Comparison of ENCODE assay signal across 8 mouse cellular contexts in the genomic region with DNA sequence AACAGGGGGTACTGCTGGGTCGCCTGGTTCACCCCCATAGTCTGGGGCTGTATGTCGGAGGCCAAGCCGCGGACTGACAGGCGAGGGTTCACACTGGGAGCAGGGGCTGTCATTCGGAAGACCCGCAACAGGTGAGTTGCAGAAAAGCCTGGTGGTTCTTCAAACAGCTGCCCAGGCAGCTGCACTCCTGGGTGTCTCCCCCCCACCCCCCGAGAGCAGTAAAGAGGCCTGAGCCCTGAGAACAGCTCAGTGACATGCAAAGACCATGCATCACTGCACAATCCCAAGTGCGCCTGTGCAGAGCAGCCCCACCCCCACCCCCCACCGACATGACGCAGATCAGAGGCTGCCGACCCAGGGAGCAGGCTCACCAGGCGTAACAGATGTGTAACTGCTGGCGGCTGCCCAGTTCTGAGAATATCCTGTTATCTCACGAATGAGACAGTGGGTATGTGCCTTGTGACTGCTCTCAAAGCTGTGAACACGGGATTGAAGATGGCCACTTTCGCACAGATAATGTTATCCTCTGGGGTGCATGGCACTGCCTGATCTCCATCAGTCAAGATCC. TPM values are rescaled to one million over a fixed set of nuclear protein-coding genes. Genes with fewer than 3 reads are reported as not detected.
DNase-seq lines count a peak whose midpoint lies in the region; ATAC-seq and TF ChIP-seq lines count a peak whose summit lies in the region.

No protein-coding gene starts in this region.

- H3K4me2 ChIP-seq in heart, embryonic 14.5 days (ENCODE audit: low read length): peak overlapping the region; percentile 39
- no peak overlapping the region for H3K4me2 ChIP-seq in midbrain, postnatal 0 days (ENCODE audit: low read depth, low read length, poor library complexity, severe bottlenecking)

- H3K27ac ChIP-seq in heart, embryonic 14.5 days (replicated peaks in 1 of 2; ENCODE audit: control insufficient read depth in 1 of 2, insufficient read depth in 1 of 2, low read depth in 2 of 2, low read length in 2 of 2): peak overlapping the region; percentile 67 to 77
- H3K27ac ChIP-seq in midbrain, postnatal 0 days (ENCODE audit: low read depth, low read length): peak overlapping the region; percentile 47; the same call in 1 of the 2 replicates
- no peak overlapping the region for H3K27ac ChIP-seq in forebrain, embryonic 10.5 days

- no peak for TF ChIP-seq CTCF in midbrain, postnatal 0 days (IDR thresholded peaks at IDR 0.05)

- H3K4me3 ChIP-seq in heart, embryonic 14.5 days (ENCODE audit: control insufficient read depth in 1 of 2, insufficient read depth in 1 of 2, low read depth in 1 of 2, low read length in 2 of 2): no peak overlapping the region
- H3K4me3 ChIP-seq in midbrain, postnatal 0 days (ENCODE audit: low read depth, low read length): no peak overlapping the region
- H3K4me3 ChIP-seq in forebrain, embryonic 10.5 days: no peak overlapping the region

- DNase-seq in kidney, adult 18-20 months: peak; percentile 44
- no peak for DNase-seq in kidney, adult 11 months
- DNase-seq in ZHBTc4 (ENCODE audit: low read depth, low spot score): peak; percentile 66
- peak; percentile 69 to 78 for DNase-seq in kidney, postnatal 4 days
- DNase-seq in midbrain, postnatal 0 days (ENCODE audit: low spot score): peak; percentile 62
- DNase-seq in cerebellum, postnatal 10 days: no peak
- DNase-seq in forebrain, embryonic 10.5 days (ENCODE audit: extremely low spot score, low spot score): no peak

- H3K9me3 ChIP-seq in heart, embryonic 14.5 days (ENCODE audit: control insufficient read depth, low read length): no peaks in the 10 kb centered on the region
- no peaks in the 10 kb centered on the region for H3K9me3 ChIP-seq in midbrain, postnatal 0 days (ENCODE audit: low read length)
- H3K9me3 ChIP-seq in forebrain, embryonic 10.5 days: no peaks in the 10 kb centered on the region

- peaks cover 43% of the 10 kb centered on the region for H3K36me3 ChIP-seq in heart, embryonic 14.5 days (ENCODE audit: control insufficient read depth, insufficient read depth, low read length)
- peaks cover 47% of the 10 kb centered on the region for H3K36me3 ChIP-seq in midbrain, postnatal 0 days (ENCODE audit: insufficient read depth, low read length)
- H3K36me3 ChIP-seq in forebrain, embryonic 10.5 days (replicated peaks): peaks cover 58% of the 10 kb centered on the region

- ATAC-seq in heart, embryonic 14.5 days (ENCODE audit: insufficient number of reproducible peaks, insufficient read depth, low FRiP score, low read depth): peak; percentile 36
- ATAC-seq in midbrain, postnatal 0 days (ENCODE audit: low FRiP score): peak; percentile 36

- WGBS in heart, embryonic 14.5 days: 31% methylated on average over 17 of the region's 17 CpGs
- 32% methylated on average over 17 of the region's 17 CpGs for WGBS in midbrain, postnatal 0 days
- 50% methylated on average over 17 of the region's 17 CpGs for WGBS in forebrain, embryonic 10.5 days

- H3K27me3 ChIP-seq in heart, embryonic 14.5 days (ENCODE audit: control insufficient read depth, insufficient read depth, low read length): no peaks in the 10 kb centered on the region
- no peaks in the 10 kb centered on the region for H3K27me3 ChIP-seq in midbrain, postnatal 0 days (ENCODE audit: insufficient read depth, low read length)
- H3K27me3 ChIP-seq in forebrain, embryonic 10.5 days (ENCODE audit: poor library complexity, severe bottlenecking): peaks cover 8% of the 10 kb centered on the region

- no peak overlapping the region for H3K9ac ChIP-seq in heart, embryonic 14.5 days (ENCODE audit: low read length)
- H3K9ac ChIP-seq in midbrain, postnatal 0 days (replicated peaks; ENCODE audit: low read length, poor library complexity, severe bottlenecking): 0 out of 2 replicates have a peak overlapping the region, but pooled peaks have one; percentile 19

- peaks cover 15 to 22% of the 10 kb centered on the region in 2 experiments for H3K4me1 ChIP-seq in heart, embryonic 14.5 days (ENCODE audit: control insufficient read depth in 2 of 2, insufficient read depth in 2 of 2, low read length in 2 of 2)
- peaks cover 4% of the 10 kb centered on the region; the same call in 1 of the 2 replicates for H3K4me1 ChIP-seq in midbrain, postnatal 0 days (ENCODE audit: insufficient read depth, low read length)
- peaks cover 28% of the 10 kb centered on the region for H3K4me1 ChIP-seq in forebrain, embryonic 10.5 days

RNA-seq across cellular contexts. Expression of gene Rrp1, which starts 13.7 kb away (rescaled TPM):
- polyA plus RNA-seq in heart, embryonic 14.5 days (2014; fragmentation: Nextera tagmentation; extraction: Ambion mirVana): 176 and 191 TPM in 2 replicates
- 219 and 237 TPM in 2 replicates for total RNA-seq in midbrain, postnatal 0 days (2014; rRNA removed)
- polyA plus RNA-seq in midbrain, postnatal 0 days (2015; fragmentation: Nextera tagmentation; extraction: Ambion mirVana): 439 and 462 TPM in 2 replicates
- 338 and 366 TPM in 2 replicates for polyA plus RNA-seq in forebrain, embryonic 10.5 days (2016; fragmentation: Nextera tagmentation; extraction: Ambion mirVana)

RNA-seq across cellular contexts. Expression of gene Cstb, which starts 26.3 kb away (rescaled TPM):
- 123 and 124 TPM in 2 replicates for polyA plus RNA-seq in heart, embryonic 14.5 days (2014; fragmentation: Nextera tagmentation; extraction: Ambion mirVana)
- total RNA-seq in midbrain, postnatal 0 days (2014; rRNA removed): 89.2 and 104 TPM in 2 replicates
- polyA plus RNA-seq in midbrain, postnatal 0 days (2015; fragmentation: Nextera tagmentation; extraction: Ambion mirVana): 126 and 131 TPM in 2 replicates
- 115 and 118 TPM in 2 replicates for polyA plus RNA-seq in forebrain, embryonic 10.5 days (2016; fragmentation: Nextera tagmentation; extraction: Ambion mirVana)

RNA-seq across cellular contexts. Expression of gene Agpat3, which starts 46.9 kb away (rescaled TPM):
- 61.2 and 66.0 TPM in 2 replicates for polyA plus RNA-seq in heart, embryonic 14.5 days (2014; fragmentation: Nextera tagmentation; extraction: Ambion mirVana)
- total RNA-seq in midbrain, postnatal 0 days (2014; rRNA removed): 106 and 137 TPM in 2 replicates
- 91.7 and 96.8 TPM in 2 replicates for polyA plus RNA-seq in midbrain, postnatal 0 days (2015; fragmentation: Nextera tagmentation; extraction: Ambion mirVana)
- polyA plus RNA-seq in forebrain, embryonic 10.5 days (2016; fragmentation: Nextera tagmentation; extraction: Ambion mirVana): 36.8 and 37.7 TPM in 2 replicates

Comparison
In these comparisons a context has a peak if more than half of its experiments do, and no peak if none do; other contexts are left out.
1. DNase-seq: peak in kidney, adult 18-20 months (single experiment), ZHBTc4 (single experiment), kidney, postnatal 4 days (2 of 2) and midbrain, postnatal 0 days (single experiment); none in kidney, adult 11 months (single experiment), cerebellum, postnatal 10 days (0 of 2) and forebrain, embryonic 10.5 days (single experiment).